Mouse (Mus musculus): ENCODE measurements around the gene Rasl10b. TPM values are rescaled to one million over a fixed set of nuclear protein-coding genes. Genes with fewer than 3 reads are reported as not detected.

The Rasl10b gene
- polyA plus RNA-seq, 1 experiment: 1.1 TPM

DNA sequence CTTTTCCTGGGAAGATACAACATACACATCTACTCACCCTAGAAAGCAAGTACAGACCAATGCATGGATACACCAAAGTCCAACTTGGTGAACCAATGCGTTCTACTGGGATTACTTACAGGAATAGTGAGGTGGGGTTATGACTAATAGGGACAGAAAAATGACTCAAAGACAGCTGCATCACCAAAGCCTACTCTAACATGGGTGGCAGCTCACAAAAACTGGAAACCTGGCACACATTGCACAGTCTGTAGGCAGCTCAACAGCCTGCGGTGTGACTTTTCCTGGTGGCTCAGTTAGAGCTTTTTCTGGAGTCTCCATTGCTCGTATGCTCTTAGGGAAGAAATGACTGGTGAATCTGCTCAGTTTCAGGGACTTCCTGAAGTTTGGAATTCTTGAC is 59.8 kb downstream of the Rasl10b start:
- H3K27ac ChIP-seq (ENCODE audit: insufficient read depth, low read length): no peak overlapping the region
- no peak overlapping the region for H3K4me3 ChIP-seq (ENCODE audit: low read depth, low read length)
- peaks cover 2% of the 10 kb centered on the region for H3K4me1 ChIP-seq (ENCODE audit: control insufficient read depth, insufficient read depth, low read length)
- no peaks in the 10 kb centered on the region for H3K9me3 ChIP-seq (replicated peaks; ENCODE audit: control insufficient read depth, insufficient read depth, low read length, poor library complexity, severe bottlenecking)
- H3K36me3 ChIP-seq (ENCODE audit: control insufficient read depth, insufficient read depth, low read length, poor library complexity, severe bottlenecking): no peaks in the 10 kb centered on the region
- no peak for TF ChIP-seq CTCF (IDR thresholded peaks at IDR 0.05; ENCODE audit: low read depth, low read length)
- no peak for TF ChIP-seq POLR2A (IDR thresholded peaks at IDR 0.05; ENCODE audit: insufficient read depth, low read length)
- TF ChIP-seq EP300 (IDR thresholded peaks at IDR 0.05; ENCODE audit: insufficient read depth, low read depth, low read length): no peak
- peaks cover 3% of the 10 kb centered on the region; the same call in 1 of the 2 replicates for H3K27me3 ChIP-seq (ENCODE audit: control insufficient read depth, insufficient read depth, low read length, poor library complexity, severe bottlenecking)
- H3K9ac ChIP-seq (ENCODE audit: low read depth, poor library complexity, severe bottlenecking): no peak overlapping the region

Other genes with a start within 250 kb of the Rasl10b start
- not detected in 2 replicates for gene Slfn4, start 234.0 kb upstream of the Rasl10b start, polyA plus RNA-seq (2011; ENCODE audit: insufficient read depth, insufficient read length, low read depth, missing spikeins)
- 0.41 and 1.2 TPM in 2 replicates for gene Slfn3, start 217.8 kb upstream of the Rasl10b start, polyA plus RNA-seq (2011; ENCODE audit: insufficient read depth, insufficient read length, low read depth, missing spikeins)
- gene Slfn14, start 122.4 kb upstream of the Rasl10b start, polyA plus RNA-seq (2011; ENCODE audit: insufficient read depth, insufficient read length, low read depth, missing spikeins): not detected in 2 replicates
- 190 and 196 TPM in 2 replicates for gene Ap2b1, start 110.1 kb upstream of the Rasl10b start, polyA plus RNA-seq (2011; ENCODE audit: insufficient read depth, insufficient read length, low read depth, missing spikeins)
- gene Pex12, start 106.6 kb upstream of the Rasl10b start, polyA plus RNA-seq (2011; ENCODE audit: insufficient read depth, insufficient read length, low read depth, missing spikeins): 10.4 and 11.8 TPM in 2 replicates
- not detected in 2 replicates for gene Gas2l2, start 20.3 kb downstream of the Rasl10b start, polyA plus RNA-seq (2011; ENCODE audit: insufficient read depth, insufficient read length, low read depth, missing spikeins)
- not detected in 2 replicates for gene 1700020L24Rik, start 28.5 kb downstream of the Rasl10b start, polyA plus RNA-seq (2011; ENCODE audit: insufficient read depth, insufficient read length, low read depth, missing spikeins)
- 0.26 and 0.52 TPM in 2 replicates for gene Mmp28, start 53.9 kb downstream of the Rasl10b start, polyA plus RNA-seq (2011; ENCODE audit: insufficient read depth, insufficient read length, low read depth, missing spikeins)
- 324 and 326 TPM in 2 replicates for gene Taf15, start 63.9 kb downstream of the Rasl10b start, polyA plus RNA-seq (2011; ENCODE audit: insufficient read depth, insufficient read length, low read depth, missing spikeins)
- not detected in 2 replicates for gene Heatr9, start 113.0 kb downstream of the Rasl10b start, polyA plus RNA-seq (2011; ENCODE audit: insufficient read depth, insufficient read length, low read depth, missing spikeins)
- not detected in 2 replicates for gene Ccl5, start 121.4 kb downstream of the Rasl10b start, polyA plus RNA-seq (2011; ENCODE audit: insufficient read depth, insufficient read length, low read depth, missing spikeins)
- not detected in 2 replicates for gene Ccl9, start 169.5 kb downstream of the Rasl10b start, polyA plus RNA-seq (2011; ENCODE audit: insufficient read depth, insufficient read length, low read depth, missing spikeins)
- not detected in 2 replicates for gene Ccl6, start 183.9 kb downstream of the Rasl10b start, polyA plus RNA-seq (2011; ENCODE audit: insufficient read depth, insufficient read length, low read depth, missing spikeins)
- not detected in 2 replicates for gene Rpl9-ps1, start 236.5 kb downstream of the Rasl10b start, polyA plus RNA-seq (2011; ENCODE audit: insufficient read depth, insufficient read length, low read depth, missing spikeins)
- not detected in 2 replicates for gene Ccl3, start 240.2 kb downstream of the Rasl10b start, polyA plus RNA-seq (2011; ENCODE audit: insufficient read depth, insufficient read length, low read depth, missing spikeins)

All from ES-Bruce4 (cell line).